Mouse (Mus musculus) MEL (cell line): ENCODE results near the gene Lhfpl2. TPM values are rescaled to one million over a fixed set of nuclear protein-coding genes. Genes with fewer than 3 reads are reported as not detected.

Source experiments
- DNase-seq: peaks from one replicate; pipeline ENCODE4 v3.0.0; 2011; ENCODE audit warnings: low read depth, low spot score
- H3K27ac ChIP-seq: 2 replicates; pipeline ENCODE4 v1.5.1; 2012; ENCODE audit warnings: low read depth, mild to moderate bottlenecking, control low read depth, low read length, moderate library complexity; ENCODE audit not compliant: control insufficient read depth
- H3K27me3 ChIP-seq, 2 experiments: fragments of 150-350 bp in 1 of 2; sonication (generic) in 1 of 2; 2 replicates each; pipeline ENCODE4 v1.6.1; 2012; ENCODE audit warnings: low read length in 2 of 2, mild to moderate bottlenecking in 2 of 2, improper control_type of control experiment in 1 of 2, moderate library complexity in 1 of 2; ENCODE audit not compliant: insufficient read depth in 2 of 2, control insufficient read depth in 1 of 2
- H3K36me3 ChIP-seq, 2 experiments: 2 replicates each; pipeline ENCODE4 v1.6.1; 2012 to 2014; ENCODE audit warnings: low read length in 2 of 2, improper control_type of control experiment in 1 of 2, inconsistent platforms in 1 of 2, mild to moderate bottlenecking in 1 of 2; ENCODE audit not compliant: insufficient read depth in 2 of 2, control insufficient read depth in 1 of 2
- H3K4me1 ChIP-seq, 2 experiments: fragments of 150-350 bp in 1 of 2; sonication (generic) in 1 of 2; 2 replicates each; pipeline ENCODE4 v1.6.1; 2012; ENCODE audit warnings: low read length in 2 of 2, improper control_type of control experiment in 1 of 2, mild to moderate bottlenecking in 1 of 2; ENCODE audit not compliant: insufficient read depth in 2 of 2, control insufficient read depth in 1 of 2
- H3K4me3 ChIP-seq, 2 experiments: fragments of 150-350 bp in 1 of 2; sonication (generic) in 1 of 2; 2 replicates each; pipeline ENCODE4 v1.5.1; 2012; ENCODE audit warnings: low read depth in 2 of 2, low read length in 2 of 2, mild to moderate bottlenecking in 2 of 2, moderate library complexity in 2 of 2, control low read depth in 1 of 2, improper control_type of control experiment in 1 of 2; ENCODE audit not compliant: control insufficient read depth in 1 of 2, insufficient read depth in 1 of 2
- H3K79me2 ChIP-seq: 2 replicates; pipeline ENCODE4 v1.6.1; 2012; ENCODE audit warnings: mild to moderate bottlenecking, low read length, moderate library complexity; ENCODE audit not compliant: control insufficient read depth, poor library complexity, insufficient read depth
- H3K9ac ChIP-seq: 2 replicates; pipeline ENCODE4 v1.6.1; 2012; ENCODE audit warnings: low read depth, mild to moderate bottlenecking, control low read depth, low read length, moderate library complexity; ENCODE audit not compliant: control insufficient read depth, poor library complexity, severe bottlenecking
- H3K9me3 ChIP-seq: fragments of 150-350 bp; sonication (generic); replicated peaks from 2 replicates; pipeline ENCODE4 v1.6.1; 2012; ENCODE audit warnings: mild to moderate bottlenecking, low read length, improper control_type of control experiment, moderate library complexity; ENCODE audit not compliant: insufficient read depth
- BHLHE40 ChIP-seq: IDR thresholded peaks from 2 replicates; pipeline ENCODE4 v1.6.1; 2012; ENCODE audit warnings: low read depth, mild to moderate bottlenecking, inconsistent platforms, low read length, improper control_type of control experiment, borderline replicate concordance
- E2F4 ChIP-seq: IDR thresholded peaks from 2 replicates; pipeline ENCODE4 v1.6.1; 2011; ENCODE audit warnings: low read depth, low read length, improper control_type of control experiment, borderline replicate concordance
- ELF1 ChIP-seq: IDR thresholded peaks from 2 replicates; pipeline ENCODE4 v1.6.1; 2014; ENCODE audit warnings: low read depth, mild to moderate bottlenecking, inconsistent platforms, low read length, improper control_type of control experiment, moderate library complexity
- ETS1 ChIP-seq: IDR thresholded peaks from 2 replicates; pipeline ENCODE4 v1.6.1; 2012; ENCODE audit warnings: low read depth, mild to moderate bottlenecking, inconsistent platforms, low read length, improper control_type of control experiment, moderate library complexity
- GABPA ChIP-seq: IDR thresholded peaks from 2 replicates; pipeline ENCODE4 v1.6.1; 2012; ENCODE audit warnings: low read depth, mild to moderate bottlenecking, inconsistent platforms, low read length, improper control_type of control experiment, moderate library complexity
- GATA1 ChIP-seq: IDR thresholded peaks from 2 replicates; pipeline ENCODE4 v1.6.1; 2011; ENCODE audit warnings: low read depth, low read length, improper control_type of control experiment
- HCFC1 ChIP-seq: IDR thresholded peaks from 2 replicates; pipeline ENCODE4 v1.6.1; 2012; ENCODE audit warnings: low read depth, mild to moderate bottlenecking, inconsistent platforms, low read length, improper control_type of control experiment, moderate library complexity
- KAT2A ChIP-seq: conservative IDR thresholded peaks from 2 replicates; pipeline ENCODE4 v1.6.1; 2012; ENCODE audit warnings: low read depth, low read length, improper control_type of control experiment, inconsistent platforms
- MAZ ChIP-seq: IDR thresholded peaks from 2 replicates; pipeline ENCODE4 v1.6.1; 2012; ENCODE audit warnings: low read depth, mild to moderate bottlenecking, inconsistent platforms, low read length, improper control_type of control experiment
- MYB ChIP-seq: IDR thresholded peaks from 2 replicates; pipeline ENCODE4 v1.6.1; 2011; ENCODE audit warnings: mild to moderate bottlenecking, low read depth, low read length, improper control_type of control experiment
- POLR2A ChIP-seq, 2 experiments: IDR thresholded peaks; 2 replicates each; pipeline ENCODE4 v1.6.1; 2011 to 2012; ENCODE audit warnings: low read length in 2 of 2, mild to moderate bottlenecking in 2 of 2, control low read depth in 1 of 2, improper control_type of control experiment in 1 of 2, low read depth in 1 of 2, moderate library complexity in 1 of 2; ENCODE audit not compliant: control insufficient read depth in 1 of 2, insufficient read depth in 1 of 2, poor library complexity in 1 of 2
- RCOR1 ChIP-seq: IDR thresholded peaks from 2 replicates; pipeline ENCODE4 v1.6.1; 2012; ENCODE audit warnings: low read depth, mild to moderate bottlenecking, inconsistent platforms, low read length, improper control_type of control experiment
- SMC3 ChIP-seq: IDR thresholded peaks from 2 replicates; pipeline ENCODE4 v1.6.1; 2011; ENCODE audit warnings: low read depth, low read length, improper control_type of control experiment
- TCF12 ChIP-seq: IDR thresholded peaks from 2 replicates; pipeline ENCODE4 v1.6.1; 2014; ENCODE audit warnings: low read depth, mild to moderate bottlenecking, inconsistent platforms, low read length, improper control_type of control experiment, moderate library complexity
- ZC3H11A ChIP-seq: IDR thresholded peaks from 2 replicates; pipeline ENCODE4 v1.6.1; 2012; ENCODE audit warnings: low read depth, mild to moderate bottlenecking, inconsistent platforms, low read length, improper control_type of control experiment
- ZNF384 ChIP-seq: IDR thresholded peaks from 2 replicates; pipeline ENCODE4 v1.6.1; 2012; ENCODE audit warnings: low read depth, mild to moderate bottlenecking, inconsistent platforms, low read length, improper control_type of control experiment
- polyA plus RNA-seq, 2 experiments: library from polyadenylated mRNA; stranded (reverse) in 1 of 2; unstranded in 1 of 2; fragments of >175 nt in 1 of 2; fragments of >200 nt in 1 of 2; gene quantifications; 2 replicates each; pipeline versions ENCODE4 v1.2.1 to v1.2.4; 2012; ENCODE audit warnings: low replicate concordance in 2 of 2, low read depth in 1 of 2; ENCODE audit not compliant: insufficient read length in 2 of 2, insufficient read depth in 1 of 2, missing spikeins in 1 of 2
- total RNA-seq: library from RNA; depleted of rRNA; stranded (reverse); fragments of 300-350 nt; gene quantifications from 2 replicates; pipeline ENCODE4 v1.2.3, GENCODE M21; 2012

Lhfpl2 gene
- total and polyA plus RNA-seq, 3 experiments, result 24.5 to 30.2 TPM; not detected in 1

DNA sequence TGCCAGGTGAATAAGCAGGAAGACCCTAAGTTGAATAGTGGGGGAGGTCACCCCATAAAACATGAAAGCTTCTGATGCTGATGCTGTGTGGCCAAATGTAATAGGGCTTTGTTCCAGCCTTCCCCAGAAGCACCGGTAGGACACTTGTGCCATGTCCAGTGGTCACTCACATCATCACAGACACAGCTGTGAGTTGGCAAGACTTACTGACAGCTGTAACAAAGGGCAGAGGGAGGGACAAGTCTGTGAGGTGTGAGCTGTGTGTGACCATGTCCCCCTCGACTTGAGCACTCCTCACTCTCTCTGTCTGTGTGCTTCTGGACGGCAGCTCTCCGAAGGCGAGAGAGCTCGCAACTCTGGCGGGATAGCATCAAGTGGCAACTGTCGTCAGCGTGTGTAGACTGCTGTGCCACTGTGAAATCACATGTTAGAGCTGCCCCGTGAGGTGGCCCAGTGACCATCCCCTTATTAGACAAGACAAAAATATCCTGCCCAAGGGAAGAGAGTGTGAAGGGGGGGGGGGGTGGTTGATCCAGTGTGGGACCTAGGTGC is 43.5 kb downstream of the Lhfpl2 start:
- Histone ChIP-seq H3K36me3 (peaks cover 0 to 5% of the 10 kb centered on the region in 2 experiments; a peak in 2 of 4 replicates), H3K27ac (no peak overlapping the region), H3K4me3 (no peak overlapping the region), H3K9ac (no peak overlapping the region), H3K4me1 (peaks cover 8 to 14% of the 10 kb centered on the region in 2 experiments; a peak in 2 of 4 replicates), H3K9me3 (no peaks in the 10 kb centered on the region), H3K79me2 (no peaks in the 10 kb centered on the region), H3K27me3 (no peaks in the 10 kb centered on the region)
- DNase-seq, result no peak
- TF ChIP-seq MAZ (no peak), POLR2A (IDR thresholded peaks at IDR 0.05; ENCODE audit: control insufficient read depth in 1 of 2, insufficient read depth in 1 of 2, low read depth in 1 of 2, low read length in 2 of 2, poor library complexity in 1 of 2) (no peak), BHLHE40 (no peak)

DNA sequence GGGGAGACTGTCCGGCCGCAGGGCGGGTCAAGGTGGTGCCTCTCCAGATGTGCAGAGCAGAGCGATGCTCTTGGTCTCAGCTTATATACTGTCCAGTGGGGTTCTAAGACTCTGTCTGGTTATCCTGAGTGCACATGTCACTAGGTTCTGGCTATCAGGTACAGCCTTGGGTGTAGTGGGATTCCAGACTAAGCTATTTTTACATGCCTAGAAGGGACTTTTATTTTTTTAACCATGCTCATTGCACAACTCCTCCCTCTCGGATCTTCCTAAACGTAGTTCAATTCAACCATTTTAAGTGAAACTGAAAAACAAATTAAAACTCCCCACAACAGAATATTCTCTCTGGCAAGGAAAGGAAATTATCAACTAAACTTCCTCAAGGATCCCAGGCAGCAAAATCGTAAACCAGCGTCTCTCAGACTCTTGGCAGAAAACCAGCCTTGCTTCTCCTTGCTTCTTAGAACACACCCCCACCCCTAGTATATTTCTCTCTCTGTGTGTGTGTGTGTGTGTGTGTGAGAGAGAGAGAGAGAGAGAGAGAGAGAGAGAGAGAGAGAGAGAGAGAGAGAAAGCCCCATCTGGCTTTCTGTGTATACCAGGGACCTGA is 47.4 kb downstream of the Lhfpl2 start:
- TF ChIP-seq RCOR1 (no peak), GATA1 (no peak), HCFC1 (no peak), E2F4 (no peak), SMC3 (no peak), POLR2A (IDR thresholded peaks at IDR 0.05; ENCODE audit: control insufficient read depth in 1 of 2, insufficient read depth in 1 of 2, low read depth in 1 of 2, low read length in 2 of 2, poor library complexity in 1 of 2) (no peak), TCF12 (no peak), ZNF384 (no peak), GABPA (no peak), ETS1 (no peak), ELF1 (no peak), MYB (no peak), ZC3H11A (no peak), KAT2A (no peak)
- TF ChIP-seq, all 39 proteins: peak for 0
- no peaks in the 10 kb centered on the region for H3K27me3 ChIP-seq
- no peak overlapping the region for H3K4me3 ChIP-seq
- no peak overlapping the region for H3K9ac ChIP-seq
- H3K79me2 ChIP-seq, result no peaks in the 10 kb centered on the region
- DNase-seq, result no peak
- H3K4me1 ChIP-seq, result peaks cover 2 to 4% of the 10 kb centered on the region in 2 experiments; a peak in 1 of 4 replicates
- no peaks in the 10 kb centered on the region for H3K9me3 ChIP-seq
- H3K27ac ChIP-seq, result no peak overlapping the region
- H3K36me3 ChIP-seq, result no peaks in the 10 kb centered on the region
